Mouse (Mus musculus): ENCODE results near the gene Ggact.

Gene Ggact

DNA sequence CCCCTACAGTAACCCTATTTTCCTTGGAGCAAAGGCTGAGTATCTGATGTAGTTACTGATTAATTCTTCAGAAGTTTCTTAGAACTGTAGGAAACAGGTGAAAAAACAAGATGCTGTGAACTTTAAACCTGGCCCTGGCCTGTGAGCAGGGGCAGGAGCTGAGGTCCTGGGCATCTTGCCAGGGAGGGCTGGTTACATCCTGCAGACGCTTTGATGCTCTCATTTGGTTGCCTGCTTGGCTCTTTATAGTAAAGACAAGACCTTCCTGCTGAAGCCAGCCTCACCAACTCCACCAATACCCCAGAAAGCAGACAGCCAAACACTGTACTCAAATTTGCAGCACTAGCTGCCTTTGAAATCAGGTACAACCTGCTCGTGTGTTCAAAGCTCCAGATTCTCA is 11.4 kb downstream of the Ggact start:
- in situ Hi-C loops (cut with MboI; ENCODE audit: low pct_unique_long_range_greater_than_20kb in 1 of 2, low sequenced_read_pairs in 2 of 2, unreplicated experiment in 1 of 2): no loop called here

DNA sequence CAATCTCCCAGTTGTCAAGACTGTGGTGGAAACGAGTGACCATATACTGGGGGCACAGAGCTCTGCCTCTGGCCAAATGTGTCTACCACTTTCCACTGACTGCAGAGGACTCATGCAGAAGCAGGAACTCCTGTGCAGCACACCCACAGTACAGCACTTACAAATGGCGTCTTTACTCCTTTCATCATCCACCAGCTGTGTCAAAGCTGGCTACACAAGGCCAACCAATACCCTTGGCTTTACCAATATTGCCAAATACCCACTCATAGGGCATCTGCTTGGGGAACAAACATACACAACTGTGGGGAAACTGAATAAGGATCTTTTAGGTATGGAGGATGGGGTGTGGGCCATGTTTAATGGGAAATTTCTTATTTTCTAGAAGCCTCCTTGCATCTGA is 11.8 kb downstream of the Ggact start:
- in situ Hi-C loops (cut with MboI; ENCODE audit: low pct_unique_long_range_greater_than_20kb in 1 of 2, low sequenced_read_pairs in 2 of 2, unreplicated experiment in 1 of 2): no loop called here

- in situ Hi-C loops (cut with MboI; ENCODE audit: low pct_unique_long_range_greater_than_20kb in 1 of 2, low sequenced_read_pairs in 2 of 2, unreplicated experiment in 1 of 2): no loop called here
Measured at GRCm38 (mm10) chr14:122901177-122901576, 12.4 kb downstream of the Ggact start.

DNA sequence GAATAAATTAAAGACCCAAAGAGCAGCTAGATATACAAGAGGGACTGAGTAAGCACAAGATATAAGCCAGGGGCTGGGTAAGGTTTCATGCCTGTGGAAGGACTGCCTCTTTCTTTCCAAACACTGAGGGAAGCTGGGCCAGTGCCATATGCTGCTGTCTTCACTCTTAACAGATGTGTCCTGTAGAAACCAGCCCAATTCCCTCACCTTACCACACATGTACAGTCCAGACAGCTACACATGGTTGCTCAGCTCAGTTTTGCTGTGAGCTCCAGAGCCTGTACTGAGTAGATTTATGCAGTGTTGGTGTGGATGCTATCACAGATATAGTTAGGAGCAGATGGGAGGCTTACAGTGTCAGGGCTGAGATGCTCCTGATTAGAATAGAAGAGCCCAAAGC is 12.9 kb downstream of the Ggact start:
- in situ Hi-C loops (cut with MboI; ENCODE audit: low pct_unique_long_range_greater_than_20kb in 1 of 2, low sequenced_read_pairs in 2 of 2, unreplicated experiment in 1 of 2): no loop called here

DNA sequence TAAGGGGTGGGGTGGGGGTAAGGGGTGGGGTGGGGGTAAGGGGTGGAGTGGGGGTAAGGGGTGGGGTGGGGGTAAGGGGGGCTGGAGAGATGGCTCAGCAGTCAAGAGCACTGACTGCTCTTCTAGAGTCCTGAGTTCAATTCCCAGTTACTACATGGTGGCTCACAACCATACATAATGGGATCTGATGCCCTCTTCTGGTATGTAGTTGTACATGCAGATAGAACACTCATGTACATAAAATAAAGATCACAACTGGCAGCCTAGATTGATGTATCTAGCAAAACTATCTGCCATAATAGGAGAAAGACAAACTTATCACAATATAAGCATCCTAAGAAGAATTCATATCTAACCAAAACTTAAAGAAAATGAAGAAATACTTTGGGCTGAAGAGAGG is 15.0 kb downstream of the Ggact start:
- in situ Hi-C loops (cut with MboI; ENCODE audit: low pct_unique_long_range_greater_than_20kb in 1 of 2, low sequenced_read_pairs in 2 of 2, unreplicated experiment in 1 of 2): loop anchor here (25.0 kb wide), 4 partner anchors 661 to 1036 kb away; no protein-coding TSS in a partner anchor

DNA sequence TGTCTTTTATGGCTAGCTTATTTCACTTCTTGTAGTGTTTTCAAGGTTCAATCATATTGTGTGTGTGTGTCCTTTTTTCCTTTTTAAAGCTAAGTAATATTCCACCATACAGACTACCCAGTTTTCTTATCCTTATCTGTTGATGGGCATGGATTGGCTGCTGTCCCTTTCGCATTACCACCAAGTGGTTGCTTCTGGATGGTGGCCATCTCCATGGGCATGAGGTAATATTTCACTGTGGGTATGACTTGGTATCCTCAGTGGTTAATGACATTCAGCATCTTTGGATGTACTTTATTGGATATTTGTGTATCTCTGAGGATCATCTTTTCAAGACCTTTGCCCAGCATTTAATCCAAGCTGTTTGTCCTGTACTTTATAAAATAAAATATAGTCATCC is 17.5 kb downstream of the Ggact start:
- in situ Hi-C loops (cut with MboI; ENCODE audit: low pct_unique_long_range_greater_than_20kb in 1 of 2, low sequenced_read_pairs in 2 of 2, unreplicated experiment in 1 of 2): loop anchor here (25.0 kb wide), 4 partner anchors 659 to 1034 kb away; no protein-coding TSS in a partner anchor

DNA sequence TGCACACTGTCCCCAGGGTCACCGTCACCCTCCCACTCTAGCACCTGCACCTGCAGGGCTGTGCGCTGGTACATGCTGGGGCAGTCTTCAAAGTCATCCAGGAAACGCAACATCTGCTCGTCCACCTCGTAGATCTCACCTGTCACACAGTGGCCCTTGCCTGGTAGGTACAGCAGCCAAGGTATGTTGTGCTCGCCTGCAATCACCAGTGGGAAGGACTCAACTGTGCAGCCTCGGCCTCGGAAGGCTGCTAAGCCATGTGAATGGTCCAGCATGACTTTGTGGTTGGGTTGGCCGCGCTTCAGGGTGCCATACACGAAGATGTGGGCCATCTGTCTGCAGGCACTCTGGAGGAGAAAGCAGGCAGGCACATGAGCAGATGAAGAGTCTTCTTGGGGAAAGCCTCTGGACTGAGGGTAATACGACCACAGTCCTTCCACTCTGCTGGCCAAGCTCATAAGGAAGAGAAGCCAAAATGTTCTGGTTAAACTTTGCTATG is 22.0 kb downstream of the Ggact start:
- in situ Hi-C loops (cut with MboI; ENCODE audit: low pct_unique_long_range_greater_than_20kb in 1 of 2, low sequenced_read_pairs in 2 of 2, unreplicated experiment in 1 of 2): loop anchor here (25.0 kb wide), 4 partner anchors 654 to 1029 kb away; no protein-coding TSS in a partner anchor

- in situ Hi-C loops (cut with MboI; ENCODE audit: low pct_unique_long_range_greater_than_20kb in 1 of 2, low sequenced_read_pairs in 2 of 2, unreplicated experiment in 1 of 2): loop anchor here (25.0 kb wide), 4 partner anchors 651 to 1026 kb away; no protein-coding TSS in a partner anchor
Measured at GRCm38 (mm10) chr14:122888480-122888872, 25.1 kb downstream of the Ggact start.

GRCm38 (mm10) chr14:122887702-122888479 is 25.7 kb downstream of the Ggact start:
- in situ Hi-C loops (cut with MboI; ENCODE audit: low pct_unique_long_range_greater_than_20kb in 1 of 2, low sequenced_read_pairs in 2 of 2, unreplicated experiment in 1 of 2): loop anchor here (25.0 kb wide), 4 partner anchors 651 to 1026 kb away; no protein-coding TSS in a partner anchor

DNA sequence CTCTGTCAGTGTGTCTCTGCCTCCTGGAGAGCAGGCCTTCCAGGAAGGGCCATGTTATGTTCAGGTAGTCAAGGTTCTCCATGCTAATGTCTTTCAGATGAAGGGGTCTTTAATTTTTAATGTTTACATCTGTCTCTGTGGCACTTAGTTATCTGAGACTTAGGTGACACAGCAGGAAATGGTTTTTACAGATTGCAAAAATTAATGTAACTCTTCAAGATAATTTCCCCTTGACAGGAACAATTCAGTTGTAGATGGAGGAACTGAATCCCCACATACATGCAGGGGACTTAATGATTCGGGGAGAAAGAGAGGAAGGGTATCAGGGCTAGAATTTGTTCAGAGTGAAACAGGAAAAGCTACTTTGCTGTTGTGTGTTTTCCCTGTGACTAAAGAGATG is 26.3 kb downstream of the Ggact start:
- in situ Hi-C loops (cut with MboI; ENCODE audit: low pct_unique_long_range_greater_than_20kb in 1 of 2, low sequenced_read_pairs in 2 of 2, unreplicated experiment in 1 of 2): loop anchor here (25.0 kb wide), 4 partner anchors 650 to 1025 kb away; no protein-coding TSS in a partner anchor

DNA sequence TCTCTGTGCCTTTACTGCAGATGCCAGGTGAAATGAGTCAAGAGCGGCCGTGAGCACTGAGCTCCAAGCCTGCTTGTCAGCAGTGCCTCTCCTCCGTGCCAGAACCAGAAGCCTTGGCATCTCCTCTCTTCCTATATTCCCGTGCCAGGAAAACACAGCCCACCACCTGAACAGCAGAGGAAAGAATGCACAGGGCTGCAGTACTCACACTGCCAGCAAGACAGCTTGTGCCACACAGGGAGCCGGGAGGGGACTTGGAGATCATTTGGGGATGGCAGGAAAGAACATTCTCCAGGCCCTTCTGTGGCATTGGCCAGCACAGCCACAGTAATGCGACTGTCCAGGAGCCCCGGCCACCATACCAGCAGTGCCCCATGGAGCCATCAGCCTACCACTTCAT is 27.7 kb downstream of the Ggact start:
- in situ Hi-C loops (cut with MboI; ENCODE audit: low pct_unique_long_range_greater_than_20kb in 1 of 2, low sequenced_read_pairs in 2 of 2, unreplicated experiment in 1 of 2): loop anchor here (25.0 kb wide), 4 partner anchors 649 to 1024 kb away; no protein-coding TSS in a partner anchor

- in situ Hi-C loops (cut with MboI; ENCODE audit: low pct_unique_long_range_greater_than_20kb in 1 of 2, low sequenced_read_pairs in 2 of 2, unreplicated experiment in 1 of 2): loop anchor here (25.0 kb wide), 4 partner anchors 647 to 1022 kb away; no protein-coding TSS in a partner anchor
Measured at GRCm38 (mm10) chr14:122883821-122884584, 29.6 kb downstream of the Ggact start.

GRCm38 (mm10) chr14:122883410-122883806 is 30.1 kb downstream of the Ggact start:
- in situ Hi-C loops (cut with MboI; ENCODE audit: low pct_unique_long_range_greater_than_20kb in 1 of 2, low sequenced_read_pairs in 2 of 2, unreplicated experiment in 1 of 2): loop anchor here (25.0 kb wide), 4 partner anchors 646 to 1021 kb away; no protein-coding TSS in a partner anchor

- in situ Hi-C loops (cut with MboI; ENCODE audit: low pct_unique_long_range_greater_than_20kb in 1 of 2, low sequenced_read_pairs in 2 of 2, unreplicated experiment in 1 of 2): loop anchor here (25.0 kb wide), 4 partner anchors 646 to 1021 kb away; no protein-coding TSS in a partner anchor
Measured at GRCm38 (mm10) chr14:122882795-122883409, 30.7 kb downstream of the Ggact start.

DNA sequence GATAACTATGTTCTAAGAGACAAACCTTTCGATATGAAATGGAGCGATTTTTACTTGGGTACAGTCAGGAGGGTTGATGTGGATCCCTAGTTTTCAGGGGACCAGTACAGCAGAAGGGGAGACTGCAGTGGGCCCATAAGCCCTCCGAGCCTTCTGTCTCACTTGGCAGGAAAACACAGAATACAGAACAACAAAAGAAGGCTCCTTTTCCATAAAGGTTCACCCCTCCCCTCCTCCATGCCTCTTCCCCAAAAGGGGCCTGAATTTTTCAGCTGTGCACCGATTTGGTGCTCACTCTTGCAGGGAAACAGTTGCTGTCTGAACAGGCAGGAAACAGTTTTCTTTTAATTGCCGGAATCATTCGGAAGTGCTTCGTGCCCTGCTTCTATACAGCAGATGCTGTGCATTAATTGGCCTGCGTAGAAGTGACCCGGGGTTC is 31.3 kb downstream of the Ggact start:
- in situ Hi-C loops (cut with MboI; ENCODE audit: low pct_unique_long_range_greater_than_20kb in 1 of 2, low sequenced_read_pairs in 2 of 2, unreplicated experiment in 1 of 2): loop anchor here (25.0 kb wide), 4 partner anchors 645 to 1020 kb away; no protein-coding TSS in a partner anchor

DNA sequence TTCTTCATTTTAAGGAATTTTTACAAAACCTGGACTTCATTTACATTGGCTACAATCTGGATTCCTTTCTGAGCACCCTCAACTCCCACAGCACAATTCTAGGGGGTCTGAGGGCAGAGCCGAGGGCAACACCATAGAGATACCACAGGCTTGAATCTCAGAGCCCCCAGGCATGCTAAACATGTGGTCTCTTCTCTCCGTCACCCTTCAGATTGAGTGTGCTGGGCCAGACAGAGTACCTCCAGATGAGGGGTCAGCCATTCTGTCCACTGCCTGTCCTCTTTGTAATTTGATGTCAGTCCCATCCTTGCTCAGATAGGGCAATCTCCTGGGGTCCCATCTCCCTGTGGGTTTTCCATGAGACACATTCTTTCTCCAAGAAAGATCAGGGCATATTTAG is 31.9 kb downstream of the Ggact start:
- in situ Hi-C loops (cut with MboI; ENCODE audit: low pct_unique_long_range_greater_than_20kb in 1 of 2, low sequenced_read_pairs in 2 of 2, unreplicated experiment in 1 of 2): loop anchor here (25.0 kb wide), 4 partner anchors 644 to 1019 kb away; no protein-coding TSS in a partner anchor

- in situ Hi-C loops (cut with MboI; ENCODE audit: low pct_unique_long_range_greater_than_20kb in 1 of 2, low sequenced_read_pairs in 2 of 2, unreplicated experiment in 1 of 2): loop anchor here (25.0 kb wide), 4 partner anchors 643 to 1018 kb away; no protein-coding TSS in a partner anchor
Measured at GRCm38 (mm10) chr14:122880291-122880690, 33.3 kb downstream of the Ggact start.

DNA sequence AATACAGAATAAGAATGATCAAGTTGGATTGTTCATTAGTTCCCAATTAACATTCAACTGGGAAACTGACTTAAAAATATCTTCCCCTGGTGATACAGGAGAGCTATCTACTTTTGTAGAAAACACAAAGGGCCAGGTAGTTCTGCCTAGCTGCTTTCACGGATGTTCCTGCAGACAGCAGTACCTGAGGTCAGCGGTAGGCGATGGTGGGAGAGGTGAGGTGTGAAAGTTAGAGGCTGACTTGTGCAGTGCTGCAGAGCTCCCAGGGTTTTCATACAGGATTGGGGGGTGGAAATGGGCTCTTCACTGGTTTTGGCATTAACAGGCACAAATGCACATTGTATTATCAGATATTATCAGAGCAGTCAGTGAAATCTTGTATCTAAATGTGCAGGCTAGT is 35.8 kb downstream of the Ggact start:
- in situ Hi-C loops (cut with MboI; ENCODE audit: low pct_unique_long_range_greater_than_20kb in 1 of 2, low sequenced_read_pairs in 2 of 2, unreplicated experiment in 1 of 2): loop anchor here (25.0 kb wide), 4 partner anchors 640 to 1015 kb away; no protein-coding TSS in a partner anchor

All from mouse embryonic stem cell (cell line).